Mouse (Mus musculus) heart, adult 2 months (tissue): ENCODE measurements around the gene Bud23.

Experiments used
- CTCF ChIP-seq: fragments of 200-600 bp; IDR thresholded peaks from 2 replicates; pipeline ENCODE4 v1.8.1; 2022; ENCODE audit warnings: antibody characterized with exemption, mild to moderate bottlenecking, moderate library complexity
- EP300 ChIP-seq: fragments of 200-500 bp; IDR thresholded peaks from 2 replicates; pipeline ENCODE4 v1.6.1; 2011; ENCODE audit warnings: low read depth, low read length, control low read depth; ENCODE audit not compliant: insufficient read depth
- POLR2A ChIP-seq: fragments of 200-500 bp; IDR thresholded peaks from 2 replicates; pipeline ENCODE4 v1.6.1; 2011; ENCODE audit warnings: mild to moderate bottlenecking, low read depth, low read length, control low read depth; ENCODE audit not compliant: insufficient read depth

GRCm38 (mm10) chr5:135107521-135108501, 43.1 kb upstream of the Bud23 start:
- TF ChIP-seq CTCF, result peak; percentile 79
- peak; percentile 78 for TF ChIP-seq EP300
- TF ChIP-seq POLR2A, result no peak; the same call in 1 of the 2 replicates
